Mouse (Mus musculus) activated CD4-positive, CD25-positive, alpha-beta regulatory T cell, adult 4 months (primary cell): ENCODE results near the gene Ankfy1. TPM values are rescaled to one million over a fixed set of nuclear protein-coding genes. Genes with fewer than 3 reads are reported as not detected.
"Not testable (repeated sequence)": the region's sequence is repeated elsewhere in the genome, so short reads cannot be mapped to it uniquely, and the experiment has no call there.

Source experiments
- ATAC-seq: one replicate; pipeline ENCODE4 v1.8.0; 2017
- polyA plus RNA-seq, 2 experiments: library from polyadenylated mRNA; unstranded; fragments of 100-300 nt; shearing (Covaris generic); gene quantifications; one replicate each; pipeline ENCODE4 v1.2.1; 2017

Gene Ankfy1
- 10 to 100 TPM; 33.2 to 41.2 TPM for polyA plus RNA-seq

DNA sequence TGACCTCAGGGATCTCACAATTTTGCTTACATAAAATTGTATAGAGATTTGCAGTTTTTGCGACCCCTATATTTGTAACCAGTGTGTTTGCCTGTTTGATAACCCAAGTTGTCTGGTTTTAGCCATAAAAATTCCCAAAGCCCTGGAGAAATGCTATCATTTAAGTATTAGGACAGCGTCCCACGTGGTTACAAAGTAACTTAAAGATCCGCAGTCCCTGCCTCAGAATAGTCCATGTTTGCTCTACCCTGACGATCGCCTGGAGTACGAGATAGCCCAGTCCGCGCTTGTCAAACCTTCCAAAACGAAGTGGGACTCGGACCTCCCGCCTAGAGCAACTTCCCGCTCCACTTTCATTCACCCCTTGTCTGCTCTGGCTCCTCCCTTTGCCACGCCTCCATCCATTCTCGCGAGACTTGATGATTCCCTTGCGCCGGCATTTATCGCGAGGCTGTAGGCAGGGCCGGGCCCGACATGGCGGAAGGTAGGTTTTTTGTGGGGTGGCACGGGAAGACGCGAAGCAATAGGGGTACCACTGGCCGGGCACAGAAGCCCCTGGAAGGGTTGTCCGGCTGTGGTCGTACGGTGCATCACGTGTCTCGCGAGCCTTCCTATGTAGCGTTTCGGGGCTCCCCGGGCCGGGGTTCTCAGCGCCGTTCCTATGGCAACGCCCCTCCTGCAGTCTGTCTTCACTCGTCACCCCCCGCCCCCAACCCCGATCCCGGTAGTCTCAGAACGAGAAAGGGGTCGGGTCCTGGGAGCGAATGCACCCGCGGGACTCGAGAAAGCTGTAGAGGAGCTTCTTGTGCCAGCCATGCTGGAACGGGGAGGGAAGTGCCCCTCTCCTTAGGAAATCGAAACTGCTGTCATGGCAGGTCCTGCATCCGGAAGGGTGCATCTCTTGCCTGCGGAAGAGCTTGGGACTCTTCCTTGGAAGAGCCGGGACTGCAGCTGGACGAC, at the start of gene Ankfy1:
Gene Ankfy1 (plus strand): TSS at position 456 of the 960 bp plus-strand sequence.
- ATAC-seq = peak; percentile 98

DNA sequence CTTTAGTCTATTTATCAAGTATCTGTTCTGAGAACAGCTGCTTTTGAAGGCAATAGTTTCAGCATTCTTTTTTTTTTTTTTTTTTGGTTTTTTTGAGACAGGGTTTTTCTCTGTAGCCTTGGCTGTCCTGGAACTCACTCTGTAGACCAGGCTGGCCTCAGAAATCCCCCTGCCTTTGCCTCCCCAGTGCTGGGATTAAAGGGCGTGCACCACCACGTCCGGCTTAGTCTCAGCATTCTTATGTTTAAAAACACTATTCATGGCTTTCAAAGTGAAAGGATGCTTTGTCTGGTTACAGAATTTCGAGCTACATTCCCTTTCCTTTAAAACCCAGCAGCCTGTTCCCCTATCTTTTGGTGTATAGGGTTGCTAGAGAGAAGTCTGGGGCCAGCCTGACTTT, 47.1 kb upstream of the Ankfy1 start:
- ATAC-seq = no peak

DNA sequence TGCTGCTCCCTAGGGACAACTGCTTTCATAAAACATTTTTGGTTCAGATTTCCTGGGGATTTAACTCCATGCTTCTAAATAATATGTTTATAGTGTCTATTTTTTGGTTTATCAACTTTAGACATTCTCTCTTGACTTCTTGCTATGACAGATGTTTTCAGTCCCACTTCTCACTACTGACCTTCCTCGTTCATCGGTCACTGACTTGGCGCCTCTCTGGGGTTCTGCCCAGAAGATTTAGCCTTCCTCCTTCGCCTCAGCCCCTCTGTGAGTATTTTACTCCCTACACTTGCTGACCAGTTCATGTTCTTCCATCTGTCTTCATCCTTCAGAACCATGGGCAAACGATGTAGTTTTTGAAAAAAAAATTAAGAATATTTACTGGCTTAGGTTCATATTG, 44.4 kb upstream of the Ankfy1 start:
- ATAC-seq = no peak

DNA sequence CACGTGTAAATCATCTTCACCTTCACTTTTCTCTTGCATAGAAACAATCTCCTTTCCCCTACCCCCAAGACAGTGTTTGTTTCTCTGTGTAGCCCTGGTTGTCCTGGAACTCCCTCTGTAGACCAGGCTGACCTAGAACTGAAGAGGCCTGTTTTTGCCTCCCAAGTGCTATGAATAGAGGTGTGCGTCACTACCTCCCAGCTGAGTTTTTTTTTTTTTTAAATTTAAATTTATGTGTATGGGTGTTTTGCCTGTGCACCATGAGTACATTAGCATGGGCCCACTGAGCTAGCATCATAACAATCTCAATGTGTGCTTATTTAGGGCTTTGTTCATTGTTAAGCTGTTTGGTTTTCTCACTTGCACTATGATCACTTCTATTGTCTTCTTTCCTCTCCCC, 39.5 kb upstream of the Ankfy1 start:
- ATAC-seq = no peak

DNA sequence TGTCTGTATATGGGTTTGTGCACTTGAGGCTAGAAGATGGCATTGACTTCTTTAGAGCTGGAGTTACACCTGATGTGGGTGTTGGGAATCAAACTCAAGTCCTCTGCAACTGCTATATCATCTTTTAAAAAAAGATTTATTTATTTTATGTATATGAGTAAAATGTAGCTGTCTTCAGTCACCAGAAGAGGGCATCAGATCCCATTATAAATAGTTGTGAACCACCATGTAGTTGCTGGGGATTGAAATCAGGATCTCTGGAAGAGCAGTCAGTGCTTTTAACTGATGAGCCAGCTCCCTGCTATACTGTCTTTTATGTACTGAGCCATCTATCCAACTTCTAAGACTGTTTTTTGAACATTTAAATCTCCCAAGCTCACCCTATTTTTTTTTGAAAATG, 29.9 kb upstream of the Ankfy1 start:
- ATAC-seq = no peak

DNA sequence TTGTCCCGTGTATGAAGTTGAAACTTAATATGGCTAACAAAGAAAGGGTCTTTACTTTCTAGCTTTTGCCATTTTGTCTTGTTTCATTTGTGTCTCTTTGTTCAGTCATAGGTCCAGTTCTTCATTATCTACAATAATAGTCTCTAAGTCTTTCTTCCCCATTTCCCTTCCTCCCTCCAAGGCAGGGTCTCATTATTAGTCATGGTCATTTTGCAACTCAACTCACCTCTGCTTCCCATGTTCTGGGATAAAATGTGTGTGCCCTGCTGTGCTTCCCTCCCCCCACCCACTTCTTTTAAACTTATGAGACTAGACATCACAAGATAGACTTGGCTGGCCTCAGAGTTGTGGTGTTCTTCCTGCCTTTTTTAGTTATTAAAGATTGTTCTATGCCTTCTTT, 29.4 kb upstream of the Ankfy1 start:
- no peak for ATAC-seq

DNA sequence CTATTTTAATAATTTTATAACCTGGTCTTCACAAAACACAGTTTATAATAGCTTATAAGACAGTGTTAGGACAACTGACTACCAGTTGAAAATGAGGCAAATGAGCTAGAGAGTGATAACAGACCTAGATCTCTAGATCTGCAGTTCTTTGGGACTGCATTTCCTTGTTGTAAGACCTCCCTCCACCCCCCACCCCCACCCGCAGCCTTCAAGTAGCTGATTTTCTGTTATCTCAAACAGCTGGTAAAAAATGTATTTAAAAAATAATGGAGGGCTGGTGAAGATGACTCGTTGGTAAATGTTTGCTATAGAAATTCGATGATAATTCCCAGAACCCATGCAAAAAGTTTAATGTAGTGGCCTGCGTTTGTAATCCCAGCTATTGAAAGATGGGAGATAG, 25.2 kb upstream of the Ankfy1 start:
- ATAC-seq = no peak

DNA sequence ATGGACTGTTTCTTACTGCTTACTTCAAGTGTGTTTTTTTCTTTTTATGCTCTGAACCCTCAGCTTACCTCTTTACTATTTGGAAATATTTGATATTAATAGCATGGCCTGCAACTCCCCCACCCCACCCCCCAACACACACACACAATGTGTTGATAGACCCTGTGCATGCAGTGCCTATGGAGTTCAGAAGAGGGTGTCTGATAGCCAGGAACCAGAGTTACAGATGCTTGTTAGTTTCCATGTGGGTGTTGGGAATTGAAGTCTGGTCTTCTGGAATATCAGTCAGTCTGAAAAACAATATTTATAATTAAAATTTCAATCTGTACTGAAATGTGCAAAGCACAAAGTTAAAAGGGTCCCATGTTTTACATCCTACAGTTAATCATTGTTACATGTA, 19.2 kb upstream of the Ankfy1 start:
- no peak for ATAC-seq

DNA sequence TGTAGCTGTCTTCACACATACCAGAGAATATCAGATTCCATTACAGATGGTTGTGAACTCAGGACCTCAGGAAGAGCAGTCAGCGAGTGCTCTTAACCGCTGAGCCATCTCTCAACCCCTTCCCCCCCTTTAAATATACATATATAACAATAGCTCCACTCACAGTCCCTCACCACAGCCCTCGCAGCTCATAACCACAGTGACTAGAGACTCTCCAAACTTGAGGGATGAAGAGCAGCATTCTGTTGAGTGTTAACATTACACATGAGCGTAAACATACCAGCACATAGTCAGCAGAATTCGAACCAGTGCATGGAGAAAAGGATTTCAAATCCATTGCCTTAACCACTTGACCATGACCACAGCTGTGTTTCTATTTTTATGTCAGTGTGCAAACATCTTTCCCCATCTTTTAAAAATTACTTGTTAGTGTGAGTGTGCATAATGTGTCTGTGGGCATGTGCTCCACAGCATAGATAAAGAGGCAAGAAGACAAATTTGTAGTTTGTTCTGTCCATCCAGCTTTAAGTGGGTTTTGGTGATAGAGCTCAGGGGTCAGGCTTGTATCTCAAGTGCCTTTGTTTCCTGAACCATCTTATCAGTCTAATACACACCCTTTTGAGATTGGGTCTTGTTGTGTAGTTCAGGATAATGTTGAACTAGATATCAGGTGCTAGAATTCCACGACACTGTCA, 18.4 kb upstream of the Ankfy1 start:
- no peak for ATAC-seq

DNA sequence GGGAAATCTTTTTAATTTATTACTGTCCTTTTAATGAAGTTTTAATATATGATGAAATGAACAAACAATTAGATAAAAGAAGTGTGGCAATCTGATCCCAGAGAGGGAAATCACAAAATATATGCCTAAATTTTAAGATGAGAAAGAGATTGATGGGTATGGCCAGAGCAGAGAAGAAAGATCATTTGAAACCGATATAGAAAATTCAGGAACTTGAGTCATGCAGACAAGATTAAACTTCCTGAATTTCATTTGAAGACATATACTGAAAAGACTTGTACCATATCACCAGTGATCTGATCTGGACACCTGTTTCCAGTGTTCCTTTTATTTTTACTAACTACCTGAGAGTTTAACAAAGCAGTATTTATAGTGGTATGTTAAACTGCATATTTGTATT, 17.4 kb upstream of the Ankfy1 start:
- no peak for ATAC-seq

DNA sequence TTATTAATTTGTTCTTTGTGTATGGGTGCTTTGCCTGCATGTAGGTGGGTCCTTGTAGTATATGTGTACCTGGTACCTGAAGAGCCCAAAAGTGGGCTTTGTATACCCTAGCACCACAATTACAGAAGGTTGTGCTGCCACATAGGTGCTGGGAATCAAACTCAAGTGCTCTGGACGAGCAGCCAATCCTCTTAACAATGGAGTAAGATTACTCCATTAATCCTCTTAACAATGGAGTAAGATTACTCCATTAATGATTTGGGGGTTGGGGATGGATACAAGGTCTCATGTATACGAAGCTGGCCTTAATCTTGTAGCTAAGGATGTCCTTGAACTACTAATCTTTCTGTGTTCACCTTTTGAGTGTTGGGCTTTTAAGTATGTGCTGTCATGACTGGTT, 14.5 kb upstream of the Ankfy1 start:
- ATAC-seq = no peak

DNA sequence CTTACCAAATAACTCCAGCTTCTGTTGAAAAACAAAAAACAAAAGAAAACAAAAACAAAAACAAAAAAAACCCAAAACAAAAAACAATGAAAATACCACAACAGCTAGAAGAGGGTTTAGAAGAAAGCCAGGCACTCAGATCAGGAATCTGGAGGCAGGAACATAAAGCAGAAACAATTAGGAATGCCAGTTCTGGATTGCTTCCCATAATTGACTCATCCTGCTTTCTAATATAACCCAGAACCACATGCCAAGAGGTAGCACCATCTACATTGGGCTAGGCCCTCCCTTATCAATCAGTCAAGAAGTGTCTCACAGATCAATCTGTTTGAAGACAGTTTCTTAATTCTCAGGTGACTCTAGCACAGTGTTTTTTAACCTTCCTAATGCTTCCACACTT, 9.1 kb upstream of the Ankfy1 start:
- ATAC-seq = no peak

DNA sequence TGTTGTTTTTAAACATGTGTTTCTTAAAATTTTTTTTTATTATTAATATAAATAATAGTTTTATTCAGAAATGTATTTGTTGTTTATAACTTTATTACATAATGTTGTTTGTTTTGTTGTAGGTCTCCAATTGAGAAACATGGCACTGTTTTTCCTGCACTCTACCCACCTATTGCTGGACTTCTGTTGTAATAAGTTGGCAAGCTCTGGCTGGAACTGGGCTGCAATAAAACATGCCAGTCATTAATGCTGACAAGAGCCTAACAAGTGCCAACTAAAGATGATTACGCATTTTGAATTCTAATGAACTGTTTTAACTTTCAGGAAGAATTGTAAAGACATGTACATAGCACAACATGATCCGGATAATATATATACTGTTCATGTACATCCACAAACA, 6.4 kb upstream of the Ankfy1 start:
- ATAC-seq = no peak

DNA sequence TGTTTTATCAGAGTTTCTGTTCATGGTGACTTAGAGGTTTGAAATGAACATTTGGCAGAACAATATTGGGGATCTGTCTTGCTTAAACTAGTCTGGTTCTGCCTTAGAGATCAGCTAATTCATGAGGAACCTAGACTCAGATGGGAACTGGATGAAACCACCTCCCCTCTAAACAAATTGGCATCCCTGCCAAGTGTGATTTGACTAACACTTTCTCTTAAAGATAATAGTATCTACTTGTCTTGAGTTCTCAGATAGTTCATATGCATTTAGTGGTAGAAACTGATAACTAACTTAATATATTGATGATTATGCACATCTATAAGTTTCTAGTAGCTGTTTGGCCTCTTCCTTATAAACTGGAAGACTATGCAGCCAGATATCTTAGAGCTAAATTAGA, 3.1 kb upstream of the Ankfy1 start:
- ATAC-seq = no peak

DNA sequence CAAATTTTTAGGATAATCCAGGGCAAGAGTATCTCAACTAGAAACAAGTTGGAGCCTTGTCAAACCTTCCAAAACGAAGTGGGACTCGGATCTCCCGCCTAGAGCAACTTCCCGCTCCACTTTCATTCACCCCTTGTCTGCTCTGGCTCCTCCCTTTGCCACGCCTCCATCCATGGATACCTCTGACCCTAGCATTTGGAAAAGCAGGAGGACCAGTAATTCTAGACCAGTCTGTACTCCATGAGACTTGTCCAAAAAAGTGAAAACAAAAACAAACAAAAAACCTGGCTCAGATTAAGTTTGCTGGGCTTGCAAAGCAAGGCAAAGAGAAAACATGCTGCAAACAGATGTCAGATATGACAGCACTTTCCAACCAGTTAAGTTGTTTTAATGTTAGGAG, 1.6 kb upstream of the Ankfy1 start:
- no peak for ATAC-seq

DNA sequence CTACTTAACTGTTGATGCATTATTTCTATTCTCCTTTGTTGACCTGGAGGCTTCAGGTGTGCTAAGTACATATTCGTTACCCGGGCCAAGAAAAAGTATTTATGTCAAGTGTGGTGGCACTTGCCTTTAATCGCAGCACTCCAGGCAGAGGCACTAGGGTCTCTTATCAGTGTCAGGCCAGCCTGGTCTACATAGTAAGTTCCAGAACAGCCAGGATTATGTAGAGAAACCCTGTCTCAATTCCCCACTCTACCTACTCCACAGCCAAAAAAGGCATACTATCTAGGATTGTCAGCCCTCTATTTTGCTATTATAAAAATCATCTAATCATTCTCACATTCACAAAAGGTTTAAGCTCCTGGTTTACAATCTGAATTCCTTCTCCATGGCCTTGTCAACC, 691 bp upstream of the Ankfy1 start:
- no peak for ATAC-seq

DNA sequence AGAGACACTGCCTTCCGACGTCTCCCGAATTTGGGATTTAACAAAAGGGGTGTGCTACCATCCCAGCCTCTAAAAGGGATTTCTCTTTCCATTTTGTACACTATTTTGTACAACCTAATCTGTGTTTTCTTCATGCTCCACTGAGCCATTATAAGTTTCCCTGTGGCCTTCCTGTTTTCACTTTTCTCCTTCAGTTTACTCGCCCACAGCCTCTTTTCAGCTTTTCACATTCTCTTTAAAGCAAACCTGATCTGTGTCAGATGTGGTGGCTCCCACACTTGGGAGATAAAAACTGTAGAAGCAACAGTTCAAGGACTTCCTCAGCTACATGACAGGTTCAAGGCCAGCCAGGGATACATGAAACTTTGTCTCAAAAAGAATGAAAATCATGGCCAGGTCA, 2.5 kb downstream of the Ankfy1 start:
- no peak for ATAC-seq

DNA sequence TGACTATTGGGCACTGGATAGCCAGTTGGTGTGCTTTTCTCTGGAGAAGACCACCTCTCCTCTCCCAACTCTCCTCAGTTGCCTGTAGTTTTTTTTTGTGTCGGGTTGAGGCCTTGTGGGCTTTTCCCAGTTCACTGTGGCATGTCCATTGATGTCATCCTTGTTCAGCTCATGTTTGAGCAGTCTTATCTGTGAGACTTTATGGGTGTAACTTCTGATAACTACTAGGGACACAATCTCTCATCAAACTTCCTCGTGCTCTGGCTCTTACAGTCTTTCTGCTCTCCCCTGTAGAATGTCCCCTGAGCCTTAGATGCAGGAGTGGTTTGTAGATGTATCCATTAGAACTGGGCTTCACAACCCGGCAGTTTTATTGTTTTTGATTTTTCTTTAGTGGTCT, 5.2 kb downstream of the Ankfy1 start:
- ATAC-seq = no peak

DNA sequence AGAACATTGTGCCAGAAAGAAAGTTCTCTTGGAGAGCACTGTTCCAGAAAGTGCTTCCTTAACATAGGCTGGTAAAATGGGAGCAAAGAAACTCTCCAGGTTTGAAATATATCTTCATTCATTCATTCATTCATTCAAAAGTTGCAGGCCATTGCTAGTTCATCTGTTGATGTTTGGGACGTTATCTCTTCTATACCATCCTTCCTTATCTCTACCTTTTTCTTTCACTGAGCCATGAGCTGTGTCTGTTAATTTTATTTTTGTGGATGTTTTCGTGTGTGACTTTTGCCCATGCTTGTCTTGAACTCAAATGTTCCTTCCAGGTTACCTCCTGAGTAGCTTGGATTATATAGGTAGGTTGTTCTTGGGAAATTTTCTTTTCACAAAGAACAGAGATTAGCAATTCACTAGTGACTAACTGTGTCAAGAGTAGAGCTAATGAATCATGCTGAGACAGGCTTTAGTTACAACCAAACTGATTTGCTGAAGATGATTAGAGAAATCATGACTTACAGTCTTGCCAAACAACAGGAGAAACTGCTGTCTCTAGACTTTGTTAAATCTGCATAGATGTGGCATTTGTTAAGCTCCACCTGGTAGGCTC, 6.7 kb downstream of the Ankfy1 start:
- no peak for ATAC-seq

DNA sequence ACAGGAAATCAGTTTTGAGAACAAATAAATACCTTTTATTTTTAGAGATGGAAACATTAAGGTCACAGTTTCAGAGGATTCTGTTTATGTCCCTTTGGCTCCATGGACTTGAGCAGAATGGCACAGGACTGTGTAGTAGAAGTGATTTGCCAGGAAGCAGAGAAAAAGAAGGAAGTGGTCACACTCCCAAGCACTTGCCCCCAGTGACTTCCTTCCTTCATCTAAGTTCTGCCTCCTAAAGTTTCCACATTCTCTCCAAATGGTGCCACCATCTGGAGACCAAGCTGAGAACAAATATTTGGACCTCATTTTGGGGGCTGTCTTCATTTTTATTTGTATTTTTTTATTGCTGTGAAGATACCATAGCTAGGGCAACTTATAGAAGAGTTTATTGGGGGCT, 7.5 kb downstream of the Ankfy1 start:
- ATAC-seq = no peak

DNA sequence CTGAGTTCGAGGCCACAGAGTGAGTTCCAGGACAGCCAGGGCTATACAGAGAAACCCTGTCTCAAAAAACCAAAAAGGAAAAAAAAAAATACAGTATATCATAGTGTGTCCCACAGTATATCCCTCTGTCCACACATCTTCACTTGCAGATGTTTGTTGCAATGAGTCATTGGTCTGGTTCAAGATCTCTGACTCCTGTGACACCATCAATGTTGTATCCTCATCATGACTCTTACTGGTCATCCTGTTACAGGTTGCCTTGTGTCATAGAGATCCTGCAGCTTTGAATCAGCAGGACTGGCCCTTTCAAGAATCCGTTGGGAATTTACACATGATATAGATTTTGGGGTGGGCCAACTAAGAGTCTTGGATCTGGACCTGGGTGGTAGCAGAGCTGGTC, 15.3 kb downstream of the Ankfy1 start:
- not testable (repeated sequence) for ATAC-seq

DNA sequence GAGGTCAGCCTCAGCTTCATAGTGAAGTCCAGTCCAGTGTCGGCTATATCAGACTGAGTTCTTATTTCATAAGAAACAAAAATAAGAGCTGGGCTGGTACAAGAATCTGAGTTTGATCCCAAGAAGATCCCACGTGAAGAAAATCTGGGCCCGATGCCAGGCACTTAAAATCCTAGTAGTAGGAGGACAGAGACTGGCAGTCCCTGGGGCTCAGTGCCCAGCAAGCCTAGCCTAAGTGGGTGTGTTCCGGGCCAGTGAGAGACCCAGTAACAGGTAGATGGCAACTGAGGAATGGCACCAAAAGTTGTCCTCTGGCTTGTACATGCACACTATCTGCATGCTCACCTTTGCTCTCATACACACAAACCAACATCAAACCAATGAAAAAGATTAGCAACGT, 22.9 kb downstream of the Ankfy1 start:
- ATAC-seq = no peak

DNA sequence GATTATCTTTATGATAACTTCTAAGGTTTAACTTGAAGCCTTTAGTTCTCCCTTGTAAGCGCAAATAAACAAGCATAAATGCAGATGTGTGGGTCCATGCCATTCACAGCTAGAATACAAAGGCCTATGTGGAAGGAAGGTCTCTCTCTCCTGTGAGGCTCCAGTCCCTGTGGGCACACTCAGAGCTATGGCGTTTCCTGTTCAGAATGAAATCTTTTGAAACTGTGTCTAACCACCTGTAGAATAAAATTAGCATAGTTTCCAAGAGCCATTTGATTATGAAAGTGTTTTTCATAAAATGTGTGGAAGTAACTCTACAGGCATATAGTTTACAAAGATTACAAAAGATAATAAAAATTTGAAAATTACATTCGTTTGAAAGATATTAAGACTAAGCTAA, 28.4 kb downstream of the Ankfy1 start:
- peak; percentile 76 for ATAC-seq

DNA sequence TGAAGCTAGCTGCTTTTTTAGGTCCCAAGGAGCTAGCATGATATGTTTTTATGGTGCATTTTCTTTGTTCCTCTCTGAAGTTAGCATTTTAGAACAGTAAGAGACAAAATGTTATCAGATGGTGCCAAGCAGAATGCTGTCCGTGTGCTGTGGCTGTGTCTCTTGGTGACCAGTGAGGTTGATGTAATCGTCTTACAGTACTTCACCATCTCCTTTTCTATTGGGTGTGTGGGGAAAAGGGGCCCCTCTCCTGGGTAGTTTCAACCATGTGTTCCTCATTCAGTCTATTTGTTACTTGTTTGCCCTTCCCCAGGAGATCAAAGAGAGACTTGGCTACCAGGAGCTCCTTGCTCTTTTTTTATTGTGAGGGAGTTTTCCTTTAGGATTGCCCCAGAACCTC, 33.4 kb downstream of the Ankfy1 start:
- ATAC-seq = no peak
